Mouse (Mus musculus) E14TG2a.4 (cell line): ENCODE data around the gene Epm2a.

Source experiments
- CTCF ChIP-seq: conservative IDR thresholded peaks from 2 replicates; pipeline ENCODE4 v1.5.1; 2014; ENCODE audit warnings: low read length
- NANOG ChIP-seq: IDR thresholded peaks from 2 replicates; pipeline ENCODE4 v1.6.1; 2014; ENCODE audit warnings: borderline replicate concordance, low read length, mixed read lengths
- POU5F1 ChIP-seq: IDR thresholded peaks from 2 replicates; pipeline ENCODE4 v1.6.1; 2014; ENCODE audit warnings: low read length, borderline replicate concordance

- no peak for TF ChIP-seq CTCF
- no peak for TF ChIP-seq NANOG
- TF ChIP-seq POU5F1: no peak
Observed at GRCm38 (mm10) chr10:11438461-11438860, 95.3 kb downstream of the Epm2a start.
